In the genomic region with DNA sequence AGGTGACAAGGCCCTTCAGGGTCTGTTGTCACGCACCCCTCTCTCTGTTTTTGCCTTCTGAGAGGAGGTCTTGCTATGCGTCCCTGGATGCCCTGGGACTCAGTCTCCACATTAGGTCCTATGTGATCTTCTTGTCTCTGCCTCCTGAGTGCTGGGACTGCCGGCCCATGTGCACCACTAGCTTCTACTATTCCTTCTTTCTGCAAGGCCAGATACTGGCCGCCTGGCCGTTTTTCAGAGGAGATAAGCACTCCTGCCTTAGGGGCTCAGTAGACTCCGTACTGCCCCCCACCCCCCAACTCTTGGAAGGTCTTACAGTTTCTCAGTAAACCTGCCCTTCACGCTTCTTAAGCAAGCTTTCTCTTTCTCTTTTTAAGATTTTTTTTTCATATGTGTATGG, we compare ENCODE assay signal across 32 mouse cellular contexts. TPM values are rescaled to one million over a fixed set of nuclear protein-coding genes. Genes with fewer than 3 reads are reported as not detected.
DNase-seq lines count a peak whose midpoint lies in the region; ATAC-seq and TF ChIP-seq lines count a peak whose summit lies in the region.
"Had no signal": no experiment of that assay in that cellular context is flagged by ENCODE, and none has a peak within 500 bp of the region (broad histone marks: within the 10 kb centered on the region; RNA-seq: fewer than 3 reads in every experiment).

No protein-coding gene starts in this region.

- WGBS in heart, embryonic 10.5 days, result 78% methylated on average over 7 of the region's 7 CpGs
- WGBS in liver, embryonic 14.5 days (ENCODE audit: insufficient replicate concordance), result 26% methylated on average over 7 of the region's 7 CpGs

- DNase-seq in heart, embryonic 10.5 days (ENCODE audit: low spot score), result no peak
- no peak for DNase-seq in heart, postnatal 25 days (ENCODE audit: low spot score)
- peak; percentile 59 to 74 for DNase-seq in spleen, postnatal 4 days (ENCODE audit: low spot score in 2 of 2)
- DNase-seq in spleen, adult 12 weeks (ENCODE audit: low spot score), result no peak
- peak in 2 of 3 experiments; percentile 29 to 35 for DNase-seq in liver, embryonic 14.5 days (ENCODE audit: low read depth in 3 of 3, low spot score in 3 of 3)
- DNase-seq in urinary bladder, postnatal 4 days (ENCODE audit: low spot score in 2 of 2), result no peak
- DNase-seq in thymus, postnatal 36 days, result no peak
- DNase-seq: midbrain, embryonic 14.5 days; right cerebral cortex, postnatal 25 days had no signal

- TF ChIP-seq EP300 in liver, embryonic 14.5 days (IDR thresholded peaks at IDR 0.05; ENCODE audit: low read depth), result no peak; the same call in 1 of the 2 replicates

- H3K4me2 ChIP-seq in liver, embryonic 14.5 days (ENCODE audit: low read depth), result 0 out of 2 replicates have a peak overlapping the region, but pooled peaks have one; percentile 0
- H3K4me2 ChIP-seq: embryonic facial prominence, embryonic 15.5 days; hindbrain, embryonic 15.5 days; limb, embryonic 15.5 days; lung, embryonic 15.5 days; neural tube, embryonic 15.5 days had no signal

- H3K4me3 ChIP-seq in heart, embryonic 10.5 days, result no peak overlapping the region
- H3K4me3 ChIP-seq in liver, embryonic 14.5 days (ENCODE audit: insufficient read depth in 1 of 2, low read depth in 2 of 2, low read length in 2 of 2), result no peak overlapping the region
- H3K4me3 ChIP-seq: embryonic facial prominence, embryonic 10.5 days; embryonic facial prominence, embryonic 15.5 days; gastrocnemius, adult 2 months; hindbrain, embryonic 15.5 days; limb, embryonic 10.5 days; limb, embryonic 15.5 days; lung, embryonic 15.5 days; neural tube, embryonic 15.5 days had no signal

- intact Hi-C loops in heart, postnatal 25 days (cut with DNase I), result no loop called here

- H3K36me3 ChIP-seq in heart, embryonic 10.5 days, result no peaks in the 10 kb centered on the region
- no peaks in the 10 kb centered on the region for H3K36me3 ChIP-seq in liver, embryonic 14.5 days (replicated peaks; ENCODE audit: control insufficient read depth, insufficient read depth, low read depth)
- H3K36me3 ChIP-seq: embryonic facial prominence, embryonic 10.5 days; embryonic facial prominence, embryonic 15.5 days; hindbrain, embryonic 15.5 days; limb, embryonic 10.5 days; limb, embryonic 15.5 days; lung, embryonic 15.5 days; neural tube, embryonic 15.5 days had no signal

- no peaks in the 10 kb centered on the region for H3K9me3 ChIP-seq in heart, embryonic 10.5 days
- H3K9me3 ChIP-seq in liver, embryonic 14.5 days (ENCODE audit: control insufficient read depth, low read length), result no peaks in the 10 kb centered on the region
- H3K9me3 ChIP-seq: embryonic facial prominence, embryonic 10.5 days; embryonic facial prominence, embryonic 15.5 days; hindbrain, embryonic 15.5 days; limb, embryonic 10.5 days; limb, embryonic 15.5 days; lung, embryonic 15.5 days; neural tube, embryonic 15.5 days had no signal

- H3K27me3 ChIP-seq in heart, embryonic 10.5 days (ENCODE audit: insufficient read depth, poor library complexity, severe bottlenecking), result no peaks in the 10 kb centered on the region
- H3K27me3 ChIP-seq in liver, embryonic 14.5 days (ENCODE audit: control insufficient read depth, insufficient read depth, low read length), result no peaks in the 10 kb centered on the region
- H3K27me3 ChIP-seq: CH12.LX; embryonic facial prominence, embryonic 15.5 days; hindbrain, embryonic 15.5 days; limb, embryonic 15.5 days; lung, embryonic 15.5 days; neural tube, embryonic 15.5 days; Patski had no signal

- no peak for TF ChIP-seq CTCF in liver, embryonic 14.5 days (IDR thresholded peaks at IDR 0.05; ENCODE audit: low read depth)

- H3K4me1 ChIP-seq in heart, embryonic 10.5 days, result 0 out of 2 replicates have a peak, but pooled peaks cover 4% of the 10 kb centered on the region
- H3K4me1 ChIP-seq in liver, embryonic 14.5 days (replicated peaks; ENCODE audit: control insufficient read depth in 2 of 2, insufficient read depth in 2 of 2, low read length in 1 of 2), result peaks cover 9 to 15% of the 10 kb centered on the region in 2 experiments
- H3K4me1 ChIP-seq: embryonic facial prominence, embryonic 15.5 days; hindbrain, embryonic 15.5 days; limb, embryonic 10.5 days; limb, embryonic 15.5 days; neural tube, embryonic 15.5 days had no signal

- ATAC-seq in liver, embryonic 14.5 days (ENCODE audit: insufficient read depth), result peak; percentile 68
- ATAC-seq in megakaryocyte-erythroid progenitor cell, adult 5-6 weeks (replicated peaks; ENCODE audit: low FRiP score, low TSS enrichment, poor library complexity, severe bottlenecking), result 0 out of 2 replicates have a peak, but pooled peaks have one; percentile 24
- ATAC-seq: forebrain, embryonic 14.5 days; inflammation-experienced regulatory T-cells, adult 6 months had no signal

- 0 out of 2 replicates have a peak overlapping the region, but pooled peaks have one; percentile 2 for H3K27ac ChIP-seq in heart, embryonic 10.5 days
- no peak overlapping the region; the same call in 1 of the 2 replicates for H3K27ac ChIP-seq in liver, embryonic 14.5 days
- H3K27ac ChIP-seq: embryonic facial prominence, embryonic 10.5 days; embryonic facial prominence, embryonic 15.5 days; gastrocnemius, adult 2 months; hindbrain, embryonic 15.5 days; kidney, postnatal 0 days; limb, embryonic 10.5 days; limb, embryonic 15.5 days; lung, embryonic 15.5 days; neural tube, embryonic 15.5 days had no signal

- H3K9ac ChIP-seq in liver, embryonic 14.5 days (replicated peaks), result no peak overlapping the region; the same call in 1 of the 2 replicates
- H3K9ac ChIP-seq: embryonic facial prominence, embryonic 15.5 days; hindbrain, embryonic 15.5 days; limb, embryonic 15.5 days; lung, embryonic 15.5 days; neural tube, embryonic 15.5 days had no signal

RNA-seq across cellular contexts. Expression of a gene that starts 7.5 kb away (rescaled TPM):
- polyA plus RNA-seq in heart, embryonic 10.5 days (2016; fragmentation: Nextera tagmentation; extraction: Ambion mirVana), result 0.21 and 0.26 TPM in 2 replicates
- under 1 TPM in 1 of 2 experiments, not detected in 1; 0.42 TPM for total RNA-seq in heart, postnatal 25 days (2021)
- 0.23 and 0.32 TPM in 2 replicates for polyA plus RNA-seq in liver, embryonic 14.5 days (2012; rRNA removed)
- 0.14 and 0.45 TPM in 2 replicates for polyA plus RNA-seq in liver, embryonic 14.5 days (2014; fragmentation: Nextera tagmentation; extraction: Ambion mirVana)
- not detected in 2 replicates for total RNA-seq in megakaryocyte-erythroid progenitor cell, adult 5-6 weeks (2014; fragmentation: Nextera tagmentation)
- total RNA-seq in megakaryocyte-erythroid progenitor cell, adult 5-6 weeks (2017), result not detected in 2 replicates
- total RNA-seq: CH12.LX; gastrocnemius, adult 2 months; gastrocnemius, postnatal 4 days; hematopoietic stem cell, adult 5-6 weeks; layer of hippocampus, adult 8-10 months; layer of hippocampus, postnatal 25 days; left cerebral cortex, postnatal 10 days; monocyte, adult 5-6 weeks had no signal
- polyA plus RNA-seq: C2C12; forebrain, embryonic 14.5 days; hindbrain, embryonic 15.5 days; inflammation-experienced regulatory T-cells, adult 6 months; kidney, postnatal 0 days; limb, embryonic 15.5 days; midbrain, embryonic 14.5 days; neural tube, embryonic 15.5 days; Patski; stomach, embryonic 14.5 days; urinary bladder, adult 2 months had no signal

RNA-seq across cellular contexts. Expression of a gene that starts 15.6 kb away (rescaled TPM):
- polyA plus RNA-seq in heart, embryonic 10.5 days (2016; fragmentation: Nextera tagmentation; extraction: Ambion mirVana), result 80.3 and 85.4 TPM in 2 replicates
- 10 to 100 TPM; 54.9 to 64.2 TPM for total RNA-seq in heart, postnatal 25 days (2021)
- 22.7 and 30.4 TPM in 2 replicates for polyA plus RNA-seq in liver, embryonic 14.5 days (2012; rRNA removed)
- 53.9 and 55.3 TPM in 2 replicates for polyA plus RNA-seq in liver, embryonic 14.5 days (2014; fragmentation: Nextera tagmentation; extraction: Ambion mirVana)
- total RNA-seq in megakaryocyte-erythroid progenitor cell, adult 5-6 weeks (2014; fragmentation: Nextera tagmentation), result 23.5 and 33.8 TPM in 2 replicates
- 31.4 and 39.9 TPM in 2 replicates for total RNA-seq in megakaryocyte-erythroid progenitor cell, adult 5-6 weeks (2017)

RNA-seq across cellular contexts. Expression of a gene that starts 21.0 kb away (rescaled TPM):
- polyA plus RNA-seq in heart, embryonic 10.5 days (2016; fragmentation: Nextera tagmentation; extraction: Ambion mirVana), result 0.13 and 0.25 TPM in 2 replicates
- under 1 TPM; 0.05 to 0.50 TPM for total RNA-seq in heart, postnatal 25 days (2021)
- polyA plus RNA-seq in liver, embryonic 14.5 days (2012; rRNA removed), result 0.06 TPM in 2 replicates
- 0.03 and 0.14 TPM in 2 replicates for polyA plus RNA-seq in liver, embryonic 14.5 days (2014; fragmentation: Nextera tagmentation; extraction: Ambion mirVana)
- total RNA-seq in megakaryocyte-erythroid progenitor cell, adult 5-6 weeks (2014; fragmentation: Nextera tagmentation), result 0.20 and 0.33 TPM in 2 replicates
- total RNA-seq in megakaryocyte-erythroid progenitor cell, adult 5-6 weeks (2017), result 0.23 and 0.66 TPM in 2 replicates

Comparison
In these comparisons a context has a peak if more than half of its experiments do, and no peak if none do; other contexts are left out.
1. DNase-seq: peak in spleen, postnatal 4 days (2 of 2) and liver, embryonic 14.5 days (2 of 3); none in heart, embryonic 10.5 days (single experiment), heart, postnatal 25 days (single experiment), spleen, adult 12 weeks (single experiment), urinary bladder, postnatal 4 days (0 of 2) and thymus, postnatal 36 days (0 of 2).